Mouse (Mus musculus) embryonic facial prominence, embryonic 15.5 days (tissue): Measurements from ENCODE around the gene Arel1. TPM values are rescaled to one million over a fixed set of nuclear protein-coding genes. Genes with fewer than 3 reads are reported as not detected.

Experiments used
- ATAC-seq: fragments of 200-750 bp; cut with Nextera tagmentation; 2 replicates; pipeline ENCODE4 v1.8.0; 2017; ENCODE audit warnings: low read depth, moderate TSS enrichment; ENCODE audit not compliant: insufficient number of reproducible peaks, low FRiP score, low TSS enrichment
- H3K27ac ChIP-seq: fragments of 300-500 bp; sonication (generic); replicated peaks from 2 replicates; pipeline ENCODE4 v1.5.1; 2015; ENCODE audit warnings: mild to moderate bottlenecking, inconsistent platforms
- H3K27me3 ChIP-seq: fragments of 300-500 bp; sonication (generic); 2 replicates; pipeline ENCODE4 v1.6.1; 2015; ENCODE audit warnings: inconsistent platforms
- H3K36me3 ChIP-seq: fragments of 300-500 bp; sonication (generic); 2 replicates; pipeline ENCODE4 v1.6.1; 2015; ENCODE audit warnings: mild to moderate bottlenecking, inconsistent platforms
- H3K4me1 ChIP-seq: fragments of 300-500 bp; sonication (generic); 2 replicates; pipeline ENCODE4 v1.6.1; 2015; ENCODE audit warnings: inconsistent platforms
- H3K4me2 ChIP-seq: fragments of 300-500 bp; sonication (generic); replicated peaks from 2 replicates; pipeline ENCODE4 v1.6.1; 2015; ENCODE audit warnings: mild to moderate bottlenecking, inconsistent platforms
- H3K4me3 ChIP-seq: fragments of 300-500 bp; sonication (generic); replicated peaks from 2 replicates; pipeline ENCODE4 v1.5.1; 2015; ENCODE audit warnings: mild to moderate bottlenecking, inconsistent platforms
- H3K9ac ChIP-seq: fragments of 300-500 bp; sonication (generic); 2 replicates; pipeline ENCODE4 v1.6.1; 2015; ENCODE audit warnings: inconsistent platforms
- H3K9me3 ChIP-seq: fragments of 300-500 bp; sonication (generic); replicated peaks from 2 replicates; pipeline ENCODE4 v1.6.1; 2016; ENCODE audit warnings: inconsistent platforms
- WGBS: fragments of 180-500 bp; shearing (Covaris S2); methylation state at CpG from one replicate; pipeline ENCODE4 v1.1.7; 2015; 5-methylcytosine and 5-hydroxymethylcytosine counted together
- polyA plus RNA-seq: library from polyadenylated mRNA; unstranded; fragments of >200 nt; fragmentation: Nextera tagmentation; extraction: Ambion mirVana; gene quantifications from 2 replicates; pipeline ENCODE4 v1.2.1, GENCODE M21; 2015

Arel1 gene
- polyA plus RNA-seq, 1 experiment from 2014 or later = 10.8 TPM

DNA sequence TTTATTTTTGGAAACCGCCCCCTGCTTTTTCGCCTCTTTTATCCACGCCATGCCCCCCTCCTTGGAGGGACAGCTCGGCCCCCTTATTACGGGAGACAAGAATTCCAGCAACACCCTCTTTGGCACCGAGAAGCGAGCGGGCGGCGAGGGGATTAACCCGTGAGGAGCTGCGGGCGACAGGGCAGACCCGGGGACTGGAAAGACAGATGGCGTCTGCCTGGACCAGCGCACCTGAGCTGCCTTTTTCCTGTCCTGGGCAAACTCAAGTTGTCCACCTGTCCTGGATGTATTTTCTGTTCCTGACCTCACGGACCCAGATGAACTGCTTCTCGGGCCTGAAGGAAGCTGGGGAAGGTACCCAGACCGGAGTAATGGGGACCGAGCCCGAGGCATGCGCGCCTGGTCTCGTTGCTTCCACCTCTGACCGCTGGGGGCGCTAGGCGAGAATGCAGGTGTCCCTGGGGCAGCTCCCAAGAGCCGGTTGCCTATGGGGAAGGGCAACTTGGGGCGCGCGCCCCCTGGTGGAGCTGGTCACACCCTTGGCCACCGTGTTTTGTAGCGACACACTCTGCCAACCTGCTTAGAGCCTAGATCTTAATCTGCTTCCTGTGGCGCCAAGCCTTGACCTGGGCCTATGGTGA lies 94.1 kb downstream of the Arel1 start, which contains the start of gene Ltbp2:
Gene Ltbp2, minus strand, starts transcription at position 52 of the 641 bp plus-strand sequence.
- 2% methylated on average over 34 of the region's 34 CpGs for WGBS
- Histone ChIP-seq H3K4me1 (peaks cover 30% of the 10 kb centered on the region), H3K4me3 (peak within 1 kb of the TSS; percentile 42), H3K27ac (0 out of 2 replicates have a peak within 1 kb of the TSS, but pooled peaks have one; percentile 3), H3K9me3 (no peaks in the 10 kb centered on the region), H3K9ac (peak within 1 kb of the TSS; percentile 15; the same call in 1 of the 2 replicates), H3K36me3 (no peaks in the 10 kb centered on the region), H3K4me2 (peak within 1 kb of the TSS; percentile 69), H3K27me3 (peaks cover 53% of the 10 kb centered on the region)
- ATAC-seq = peak; percentile 18

DNA sequence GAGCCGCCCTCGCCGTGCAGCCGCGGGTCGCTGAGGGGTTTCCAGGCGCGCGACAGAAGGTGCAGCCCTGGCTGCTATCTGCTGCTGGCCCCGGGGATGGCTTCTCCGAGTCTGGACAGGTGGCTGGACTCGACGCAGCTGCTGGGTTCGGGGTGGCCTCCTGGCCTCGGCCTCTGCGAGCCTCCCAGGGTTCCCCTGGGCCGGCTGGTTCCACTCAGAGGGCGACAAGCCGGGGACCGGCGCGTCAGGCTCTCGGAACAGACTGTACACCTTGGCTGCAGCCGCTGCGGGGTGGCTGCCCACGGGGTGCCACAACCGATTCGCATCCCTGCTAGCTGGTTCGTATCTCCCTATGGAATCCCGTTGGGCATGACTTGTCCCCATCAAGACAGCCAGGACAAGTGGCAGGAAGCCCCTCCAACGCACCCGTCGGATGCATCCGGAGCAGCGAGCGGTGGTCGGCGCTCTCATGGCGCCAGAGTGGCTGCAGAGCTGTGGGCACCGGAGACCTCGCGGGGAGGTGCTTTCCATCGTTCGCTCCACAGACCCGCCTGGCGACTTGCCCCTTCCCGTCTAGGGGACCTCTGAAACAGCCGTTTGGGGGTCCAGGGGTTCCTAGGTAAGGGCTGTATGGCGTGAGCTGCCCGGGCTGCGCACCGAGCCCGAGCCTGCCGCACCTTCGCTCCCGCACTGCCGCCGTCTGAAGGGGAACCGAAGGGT lies 94.8 kb downstream of the Arel1 start:
- no peak; the same call in 1 of the 2 replicates for ATAC-seq
- H3K36me3 ChIP-seq = no peaks in the 10 kb centered on the region
- H3K9ac ChIP-seq = peak overlapping the region; percentile 15; the same call in 1 of the 2 replicates
- H3K4me2 ChIP-seq = peak overlapping the region; percentile 69
- peak overlapping the region; percentile 42 for H3K4me3 ChIP-seq
- H3K4me1 ChIP-seq = peaks cover 27% of the 10 kb centered on the region
- under 1% methylated on average over 59 of the region's 59 CpGs for WGBS
- peaks cover 53% of the 10 kb centered on the region for H3K27me3 ChIP-seq
- H3K27ac ChIP-seq = 0 out of 2 replicates have a peak overlapping the region, but pooled peaks have one; percentile 3
- H3K9me3 ChIP-seq = no peaks in the 10 kb centered on the region

DNA sequence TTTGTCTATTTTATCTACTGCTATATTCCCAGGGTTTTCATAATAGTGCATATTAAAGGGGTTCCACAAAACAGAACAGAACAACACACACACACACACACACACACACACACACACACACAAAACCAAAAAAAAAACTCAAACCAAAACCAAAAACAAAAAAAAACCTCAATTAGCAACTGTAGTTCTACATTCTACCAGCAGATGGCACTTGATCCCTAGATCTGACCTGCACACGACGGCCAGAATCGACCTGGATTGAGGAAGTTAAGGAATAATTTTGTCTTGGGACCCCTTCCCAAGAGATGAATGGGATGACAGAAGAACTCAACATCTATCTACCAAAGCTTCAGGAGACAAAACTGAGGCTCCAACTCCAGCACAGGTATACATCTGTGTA lies 97.3 kb downstream of the Arel1 start:
- Histone ChIP-seq H3K27me3 (peaks cover 48% of the 10 kb centered on the region), H3K4me1 (peaks cover 32% of the 10 kb centered on the region), H3K9ac (no peak overlapping the region), H3K4me2 (0 out of 2 replicates have a peak overlapping the region, but pooled peaks have one; percentile 69), H3K36me3 (no peaks in the 10 kb centered on the region), H3K27ac (no peak overlapping the region), H3K4me3 (no peak overlapping the region), H3K9me3 (no peaks in the 10 kb centered on the region)
- WGBS = 0% methylated on average over 3 of the region's 3 CpGs
- no peak for ATAC-seq

DNA sequence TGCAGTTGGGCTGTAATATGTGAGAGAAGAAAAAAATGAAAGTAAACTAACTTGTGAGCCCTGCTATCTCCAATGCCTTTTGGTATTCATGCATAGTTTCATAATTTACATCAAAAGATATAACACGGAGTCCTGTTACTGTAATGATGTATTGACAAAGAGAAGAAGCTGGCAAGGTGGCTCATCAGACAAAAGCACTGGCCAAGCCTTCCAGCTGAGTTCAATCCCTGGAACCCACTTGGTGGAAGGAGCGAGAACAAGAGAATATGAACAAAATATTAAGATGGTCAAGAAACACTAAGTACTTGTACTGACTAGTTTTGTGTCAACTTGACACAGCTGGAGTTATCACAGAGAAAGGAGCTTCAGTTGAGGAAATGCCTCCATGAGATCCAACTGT lies 98.4 kb downstream of the Arel1 start:
- Histone ChIP-seq H3K4me2 (no peak overlapping the region), H3K27me3 (peaks cover 38% of the 10 kb centered on the region), H3K4me3 (no peak overlapping the region), H3K4me1 (peaks cover 32% of the 10 kb centered on the region), H3K9me3 (no peaks in the 10 kb centered on the region), H3K9ac (no peak overlapping the region), H3K27ac (no peak overlapping the region), H3K36me3 (no peaks in the 10 kb centered on the region)
- ATAC-seq = no peak
- WGBS = 67% methylated on average over 2 of the region's 2 CpGs

Other genes starting within 250 kb of the Arel1 start
- gene Npc2, start 197.7 kb downstream of the Arel1 start, polyA plus RNA-seq = 72.0 and 72.3 TPM in 2 replicates
- gene Isca2, start 197.6 kb downstream of the Arel1 start, polyA plus RNA-seq = 128 and 137 TPM in 2 replicates
- gene Ltbp2, start 94.4 kb downstream of the Arel1 start, polyA plus RNA-seq = 11.9 and 12.0 TPM in 2 replicates
- gene Fcf1, start within 50 bp of the Arel1 start, polyA plus RNA-seq = 125 and 130 TPM in 2 replicates
- 29.2 and 30.5 TPM in 2 replicates for gene Ylpm1, start 25.4 kb upstream of the Arel1 start, polyA plus RNA-seq
- 3.1 and 4.0 TPM in 2 replicates for gene Prox2, start 139.9 kb upstream of the Arel1 start, polyA plus RNA-seq
- 105 and 106 TPM in 2 replicates for gene Dlst, start 139.9 kb upstream of the Arel1 start, polyA plus RNA-seq
- 0.69 and 1.1 TPM in 2 replicates for gene Rps6kl1, start 180.4 kb upstream of the Arel1 start, polyA plus RNA-seq
- 15.3 and 15.9 TPM in 2 replicates for gene Pgf, start 206.9 kb upstream of the Arel1 start, polyA plus RNA-seq
- gene Eif2b2, start 248.6 kb upstream of the Arel1 start, polyA plus RNA-seq = 91.1 and 94.6 TPM in 2 replicates